Mouse (Mus musculus) CH12.LX (cell line): ENCODE results near the gene Ccdc28a. TPM values are rescaled to one million over a fixed set of nuclear protein-coding genes. Genes with fewer than 3 reads are reported as not detected.

Experiments
- DNase-seq: peaks from one replicate; pipeline ENCODE4 v3.0.0-alpha.2; 2013; ENCODE audit errors: extremely low read depth
- H3K27ac ChIP-seq: 2 replicates; pipeline ENCODE4 v1.5.1; 2012; ENCODE audit warnings: low read depth, mild to moderate bottlenecking, control low read depth, moderate library complexity; ENCODE audit not compliant: insufficient read depth
- H3K27me3 ChIP-seq: replicated peaks from 2 replicates; pipeline ENCODE3; 2012; ENCODE audit warnings: inconsistent platforms
- H3K36me3 ChIP-seq, 2 experiments: replicated peaks in 1 of 2; 2 replicates each; pipeline versions ENCODE3 to v1.6.1; 2012; ENCODE audit warnings: inconsistent platforms in 1 of 2, low read length in 1 of 2, mild to moderate bottlenecking in 1 of 2, mixed read lengths in 1 of 2, moderate library complexity in 1 of 2; ENCODE audit not compliant: control insufficient read depth in 1 of 2, insufficient read depth in 1 of 2
- H3K4me1 ChIP-seq, 2 experiments: 2 replicates each; pipeline ENCODE4 v1.6.1; 2012; ENCODE audit warnings: inconsistent platforms in 1 of 2, moderate library complexity in 1 of 2; ENCODE audit not compliant: insufficient read depth in 2 of 2, control insufficient read depth in 1 of 2
- H3K4me2 ChIP-seq: 2 replicates; pipeline ENCODE4 v1.6.1; 2012; ENCODE audit warnings: low read depth, mild to moderate bottlenecking, control low read depth; ENCODE audit not compliant: poor library complexity, insufficient read depth, severe bottlenecking
- H3K4me3 ChIP-seq, 3 experiments: fragments of 150-350 bp in 1 of 3; sonication (generic) in 1 of 3; replicated peaks in 1 of 3; 2 replicates each; pipeline versions ENCODE3 to v1.5.1; 2011 to 2012; ENCODE audit warnings: low read depth in 2 of 3, low read length in 2 of 3, mild to moderate bottlenecking in 2 of 3, moderate library complexity in 2 of 3, control low read depth in 1 of 3, improper control_type of control experiment in 1 of 3, inconsistent platforms in 1 of 3, mixed read lengths in 1 of 3; ENCODE audit not compliant: poor library complexity in 1 of 3
- H3K79me2 ChIP-seq: replicated peaks from 2 replicates; pipeline ENCODE4 v1.6.1; 2012; ENCODE audit warnings: mild to moderate bottlenecking, moderate library complexity; ENCODE audit not compliant: control insufficient read depth, poor library complexity, insufficient read depth, severe bottlenecking; ENCODE audit errors: extremely low read depth
- H3K9ac ChIP-seq: 2 replicates; pipeline ENCODE4 v1.6.1; 2012; ENCODE audit warnings: low read depth, mild to moderate bottlenecking, control low read depth, moderate library complexity; ENCODE audit not compliant: insufficient read depth
- H3K9me3 ChIP-seq: replicated peaks from 2 replicates; pipeline ENCODE3; 2012; ENCODE audit warnings: low read length, inconsistent platforms, mixed read lengths
- BHLHE40 ChIP-seq: IDR thresholded peaks from 2 replicates; pipeline ENCODE4 v1.6.1; 2011; ENCODE audit warnings: mild to moderate bottlenecking, low read depth, low read length, improper control_type of control experiment
- E2F4 ChIP-seq: IDR thresholded peaks from 2 replicates; pipeline ENCODE4 v1.6.1; 2011; ENCODE audit warnings: low read depth, low read length, improper control_type of control experiment; ENCODE audit not compliant: insufficient replicate concordance
- EP300 ChIP-seq: IDR thresholded peaks from 2 replicates; pipeline ENCODE4 v1.6.1; 2011; ENCODE audit warnings: low read length, improper control_type of control experiment
- ETS1 ChIP-seq: conservative IDR thresholded peaks from 2 replicates; pipeline ENCODE4 v1.6.1; 2012; ENCODE audit warnings: low read depth, mild to moderate bottlenecking, inconsistent platforms, low read length, improper control_type of control experiment, moderate library complexity
- GABPA ChIP-seq: IDR thresholded peaks from 2 replicates; pipeline ENCODE4 v1.6.1; 2012; ENCODE audit warnings: low read depth, low read length, improper control_type of control experiment, inconsistent platforms; ENCODE audit not compliant: insufficient replicate concordance
- HCFC1 ChIP-seq: IDR thresholded peaks from 2 replicates; pipeline ENCODE4 v1.6.1; 2012; ENCODE audit warnings: low read depth, mild to moderate bottlenecking, inconsistent platforms, low read length, improper control_type of control experiment
- IRF4 ChIP-seq: IDR thresholded peaks from 2 replicates; pipeline ENCODE4 v1.6.1; 2014; ENCODE audit warnings: low read depth, mild to moderate bottlenecking, inconsistent platforms, low read length, improper control_type of control experiment
- JUN ChIP-seq: IDR thresholded peaks from 2 replicates; pipeline ENCODE4 v1.6.1; 2011; ENCODE audit warnings: low read depth, mild to moderate bottlenecking, low read length, improper control_type of control experiment, moderate library complexity; ENCODE audit not compliant: insufficient read depth
- KAT2A ChIP-seq: IDR thresholded peaks from 2 replicates; pipeline ENCODE4 v1.6.1; 2012; ENCODE audit warnings: low read length, improper control_type of control experiment, inconsistent platforms; ENCODE audit not compliant: insufficient replicate concordance
- MAFK ChIP-seq: IDR thresholded peaks from 2 replicates; pipeline ENCODE4 v1.6.1; 2011; ENCODE audit warnings: low read length, improper control_type of control experiment; ENCODE audit not compliant: insufficient replicate concordance
- MAZ ChIP-seq: IDR thresholded peaks from 2 replicates; pipeline ENCODE4 v1.6.1; 2012; ENCODE audit warnings: low read depth, mild to moderate bottlenecking, inconsistent platforms, low read length, improper control_type of control experiment, moderate library complexity
- NRF1 ChIP-seq: IDR thresholded peaks from 2 replicates; pipeline ENCODE4 v1.6.1; 2014; ENCODE audit warnings: low read depth, mild to moderate bottlenecking, inconsistent platforms, low read length, improper control_type of control experiment, moderate library complexity
- POLR2AphosphoS2 ChIP-seq: IDR thresholded peaks from 2 replicates; pipeline ENCODE4 v1.6.1; 2011; ENCODE audit warnings: low read depth, low read length, improper control_type of control experiment
- RAD21 ChIP-seq: IDR thresholded peaks from 2 replicates; pipeline ENCODE4 v1.6.1; 2011; ENCODE audit warnings: low read depth, mild to moderate bottlenecking, low read length, improper control_type of control experiment, moderate library complexity
- RCOR1 ChIP-seq: conservative IDR thresholded peaks from 2 replicates; pipeline ENCODE4 v1.6.1; 2012; ENCODE audit warnings: low read depth, mild to moderate bottlenecking, inconsistent platforms, low read length, improper control_type of control experiment
- SIN3A ChIP-seq: IDR thresholded peaks from 2 replicates; pipeline ENCODE4 v1.6.1; 2012; ENCODE audit warnings: low read length, improper control_type of control experiment, inconsistent platforms
- SMC3 ChIP-seq: IDR thresholded peaks from 2 replicates; pipeline ENCODE4 v1.6.1; 2011; ENCODE audit warnings: low read depth, low read length, improper control_type of control experiment
- TBP ChIP-seq: conservative IDR thresholded peaks from 2 replicates; pipeline ENCODE4 v1.6.1; 2011; ENCODE audit warnings: low read depth, low read length, improper control_type of control experiment
- USF1 ChIP-seq: IDR thresholded peaks from 2 replicates; pipeline ENCODE4 v1.6.1; 2014; ENCODE audit warnings: low read depth, mild to moderate bottlenecking, inconsistent platforms, low read length, improper control_type of control experiment
- ZKSCAN1 ChIP-seq: IDR thresholded peaks from 2 replicates; pipeline ENCODE4 v1.6.1; 2012; ENCODE audit warnings: low read depth, inconsistent platforms, low read length, improper control_type of control experiment, borderline replicate concordance
- ZMIZ1 ChIP-seq: IDR thresholded peaks from 2 replicates; pipeline ENCODE4 v1.6.1; 2012; ENCODE audit warnings: low read depth, mild to moderate bottlenecking, inconsistent platforms, low read length, improper control_type of control experiment
- ZNF384 ChIP-seq: IDR thresholded peaks from 2 replicates; pipeline ENCODE4 v1.6.1; 2012; ENCODE audit warnings: low read depth, low read length, improper control_type of control experiment, inconsistent platforms
- dilution Hi-C: fragments of 300-500 bp; cut with MboI; formaldehyde crosslinking; loops from 2 replicates; pipeline ENCODE4 v1.14.3; 2020; ENCODE audit warnings: low sequenced_read_pairs; ENCODE audit not compliant: extremely low pct_unique_long_range_greater_than_20kb, extremely low pct_ligation_motif_present
- in situ Hi-C: fragments of 300-500 bp; cut with MboI; formaldehyde crosslinking; loops from 3 replicates; pipeline ENCODE4 v1.14.3; 2019; ENCODE audit warnings: low sequenced_read_pairs, low pct_ligation_motif_present, low pct_unique_long_range_greater_than_20kb, mixed read lengths
- polyA plus RNA-seq: library from polyadenylated mRNA; unstranded; fragments of >175 nt; gene quantifications from 2 replicates; pipeline ENCODE4 v1.2.1, GENCODE M21; 2012; ENCODE audit warnings: low read depth; ENCODE audit not compliant: insufficient read length
- total RNA-seq, 2 experiments: library from RNA; depleted of rRNA; stranded (reverse); fragments of 300-350 nt in 1 of 2; fragments of >200 nt in 1 of 2; gene quantifications; 2 replicates each; pipeline ENCODE4 v1.2.3; 2012 to 2014

The Ccdc28a gene
- total and polyA plus RNA-seq, 3 experiments, result 8.3 to 11.7 (median 10.8) TPM

GRCm38 (mm10) chr10:18199919-18200318, 34.9 kb downstream of the Ccdc28a start:
- H3K79me2 ChIP-seq, result no peaks in the 10 kb centered on the region
- dilution Hi-C loops (no loop called here), in situ Hi-C loops (loop anchor here (10.0 kb wide), 3 partner anchors 145 to 465 kb away; partner anchors contain the start of gene Reps1)
- H3K27me3 ChIP-seq, result no peaks in the 10 kb centered on the region
- no peak for TF ChIP-seq EP300
- TF ChIP-seq SIN3A, result no peak
- no peak for TF ChIP-seq MAFK
- no peak overlapping the region for H3K27ac ChIP-seq
- no peaks in the 10 kb centered on the region for H3K36me3 ChIP-seq
- no peak for DNase-seq
- no peak overlapping the region for H3K4me2 ChIP-seq
- no peak overlapping the region for H3K9ac ChIP-seq
- peaks cover 4% of the 10 kb centered on the region for H3K9me3 ChIP-seq
- H3K4me3 ChIP-seq, result no peak overlapping the region
- H3K4me1 ChIP-seq, result peaks cover 0 to 11% of the 10 kb centered on the region in 2 experiments; a peak in 1 of 4 replicates

GRCm38 (mm10) chr10:18198286-18199015, 36.3 kb downstream of the Ccdc28a start:
- no peaks in the 10 kb centered on the region for H3K27me3 ChIP-seq
- H3K36me3 ChIP-seq, result no peaks in the 10 kb centered on the region
- no peak overlapping the region for H3K4me2 ChIP-seq
- peaks cover 4% of the 10 kb centered on the region for H3K9me3 ChIP-seq
- dilution Hi-C loops, result no loop called here
- no peak overlapping the region for H3K4me3 ChIP-seq
- in situ Hi-C loops, result loop anchor here (10.0 kb wide), 3 partner anchors 144 to 464 kb away; partner anchors contain the start of gene Reps1
- no peaks in the 10 kb centered on the region for H3K79me2 ChIP-seq
- TF ChIP-seq BHLHE40 (no peak), IRF4 (no peak), ZNF384 (no peak), HCFC1 (no peak), RCOR1 (no peak), USF1 (no peak), RAD21 (no peak), ZKSCAN1 (no peak), SIN3A (no peak), TBP (no peak), ZMIZ1 (no peak), SMC3 (no peak), JUN (no peak), KAT2A (no peak), GABPA (no peak), E2F4 (no peak), NRF1 (no peak), ETS1 (no peak), POLR2AphosphoS2 (no peak), MAZ (no peak)
- DNase-seq, result no peak
- H3K4me1 ChIP-seq, result peaks cover 0 to 11% of the 10 kb centered on the region in 2 experiments; a peak in 1 of 4 replicates
- no peak overlapping the region for H3K27ac ChIP-seq
- no peak overlapping the region for H3K9ac ChIP-seq
